Mouse (Mus musculus): ENCODE results near the gene Pbld2. TPM values are rescaled to one million over a fixed set of nuclear protein-coding genes. Genes with fewer than 3 reads are reported as not detected.

Pbld2 gene
- 1 to 10 TPM; 1.8 to 2.0 TPM for total RNA-seq (2021)
- long read RNA-seq, experiment 1 = 0 reads
- long read RNA-seq, experiment 2, partial matches to known transcripts = 0 of 2 reads
- long read RNA-seq, experiment 2, other reads (novel, unspliced or antisense) = 2 of 2 reads

GRCm38 (mm10) chr10:63023749-63024579 is at the start of gene Pbld2, which contains the start of gene Hnrnph3:
Gene Pbld2 (plus strand): TSS chr10:63024315.
Gene Hnrnph3 (minus strand): TSS chr10:63024217.
- intact Hi-C loops (cut with DNase I; ENCODE audit: low total_unique reads) = no loop called here
- DNase-seq = peak; percentile 99

- intact Hi-C loops (cut with DNase I; ENCODE audit: low total_unique reads) = no loop called here
- DNase-seq = no peak
These were observed 44.5 kb upstream of the Pbld2 start for GRCm38 (mm10) chr10:62979667-62980038.

GRCm38 (mm10) chr10:62980039-62980954 is 43.8 kb upstream of the Pbld2 start, which contains the start of gene Rufy2:
Gene Rufy2 (plus strand): TSS chr10:62980223.
- peak; percentile 86 for DNase-seq
- intact Hi-C loops (cut with DNase I; ENCODE audit: low total_unique reads) = no loop called here

- intact Hi-C loops (cut with DNase I; ENCODE audit: low total_unique reads) = no loop called here
These were observed 40.0 kb upstream of the Pbld2 start for GRCm38 (mm10) chr10:62984072-62984471.

GRCm38 (mm10) chr10:62984495-62984894 is 39.6 kb upstream of the Pbld2 start:
- intact Hi-C loops (cut with DNase I; ENCODE audit: low total_unique reads) = no loop called here

More at GRCm38 (mm10) chr10:62984072-62984471, 40.0 kb upstream of the Pbld2 start:
- no peak for DNase-seq

GRCm38 (mm10) chr10:62987341-62987740 is 36.8 kb upstream of the Pbld2 start:
- intact Hi-C loops (cut with DNase I; ENCODE audit: low total_unique reads) = no loop called here
- DNase-seq = no peak

More at GRCm38 (mm10) chr10:62984495-62984894, 39.6 kb upstream of the Pbld2 start:
- no peak for DNase-seq

GRCm38 (mm10) chr10:62990636-62991035 is 33.5 kb upstream of the Pbld2 start:
- intact Hi-C loops (cut with DNase I; ENCODE audit: low total_unique reads) = no loop called here

GRCm38 (mm10) chr10:62993991-62994390 is 30.1 kb upstream of the Pbld2 start:
- intact Hi-C loops (cut with DNase I; ENCODE audit: low total_unique reads) = no loop called here
- no peak for DNase-seq

More at GRCm38 (mm10) chr10:62990636-62991035, 33.5 kb upstream of the Pbld2 start:
- DNase-seq = no peak

- DNase-seq = no peak
- intact Hi-C loops (cut with DNase I; ENCODE audit: low total_unique reads) = no loop called here
These were observed 23.5 kb upstream of the Pbld2 start for GRCm38 (mm10) chr10:63000584-63000983.

- intact Hi-C loops (cut with DNase I; ENCODE audit: low total_unique reads) = no loop called here
- no peak for DNase-seq
These were observed 20.9 kb upstream of the Pbld2 start for GRCm38 (mm10) chr10:63003252-63003651.

GRCm38 (mm10) chr10:63004556-63004955 is 19.6 kb upstream of the Pbld2 start:
- intact Hi-C loops (cut with DNase I; ENCODE audit: low total_unique reads) = no loop called here
- DNase-seq = no peak

- no peak for DNase-seq
- intact Hi-C loops (cut with DNase I; ENCODE audit: low total_unique reads) = no loop called here
These were observed 15.9 kb upstream of the Pbld2 start for GRCm38 (mm10) chr10:63008193-63008592.

- no peak for DNase-seq
- intact Hi-C loops (cut with DNase I; ENCODE audit: low total_unique reads) = no loop called here
These were observed 13.8 kb upstream of the Pbld2 start for GRCm38 (mm10) chr10:63010268-63010667.

- no peak for DNase-seq
- intact Hi-C loops (cut with DNase I; ENCODE audit: low total_unique reads) = no loop called here
These were observed 12.6 kb upstream of the Pbld2 start for GRCm38 (mm10) chr10:63011556-63011955.

GRCm38 (mm10) chr10:63013476-63013875 is 10.6 kb upstream of the Pbld2 start:
- no peak for DNase-seq
- intact Hi-C loops (cut with DNase I; ENCODE audit: low total_unique reads) = no loop called here

- intact Hi-C loops (cut with DNase I; ENCODE audit: low total_unique reads) = no loop called here
- no peak for DNase-seq
These were observed 9.9 kb upstream of the Pbld2 start for GRCm38 (mm10) chr10:63014168-63014567.

- DNase-seq = no peak
- intact Hi-C loops (cut with DNase I; ENCODE audit: low total_unique reads) = no loop called here
These were observed 4.8 kb upstream of the Pbld2 start for GRCm38 (mm10) chr10:63019304-63019703.

GRCm38 (mm10) chr10:63021702-63022101 is 2.4 kb upstream of the Pbld2 start:
- no peak for DNase-seq
- intact Hi-C loops (cut with DNase I; ENCODE audit: low total_unique reads) = no loop called here

- no peak for DNase-seq
- intact Hi-C loops (cut with DNase I; ENCODE audit: low total_unique reads) = no loop called here
These were observed 1.5 kb upstream of the Pbld2 start for GRCm38 (mm10) chr10:63022541-63023120.

Measured in gastrocnemius, postnatal 14 days (tissue).